Mouse (Mus musculus) G1E (cell line): Measurements from ENCODE around the gene Brf1.

Source experiments
- CTCF ChIP-seq: IDR thresholded peaks from 2 replicates; pipeline ENCODE4 v1.5.1; 2012; ENCODE audit warnings: low read depth, low read length, inconsistent platforms, mixed read lengths
- GATA1 ChIP-seq: IDR thresholded peaks from 2 replicates; pipeline ENCODE4 v1.6.1; 2012; ENCODE audit warnings: borderline replicate concordance, low read length, inconsistent platforms, mixed read lengths
- GATA2 ChIP-seq: IDR thresholded peaks from 2 replicates; pipeline ENCODE4 v1.6.1; 2012; ENCODE audit warnings: low read depth, low read length, inconsistent platforms, borderline replicate concordance
- POLR2AphosphoS5 ChIP-seq: IDR thresholded peaks from 2 replicates; pipeline ENCODE4 v1.6.1; 2012; ENCODE audit warnings: low read depth, low read length, inconsistent platforms; ENCODE audit not compliant: insufficient replicate concordance

GRCm38 (mm10) chr12:112914527-112914926 lies 86.0 kb downstream of the Brf1 start:
- no peak for TF ChIP-seq CTCF
- TF ChIP-seq GATA1 = no peak
- no peak for TF ChIP-seq POLR2AphosphoS5
- TF ChIP-seq GATA2 = no peak
